Mouse (Mus musculus) liver, embryonic 13.5 days (tissue): ENCODE data around the gene Cracr2b. TPM values are rescaled to one million over a fixed set of nuclear protein-coding genes. Genes with fewer than 3 reads are reported as not detected.

Experiments
- ATAC-seq: fragments of 200-750 bp; cut with Nextera tagmentation; 2 replicates; pipeline ENCODE4 v1.8.0; 2017; ENCODE audit warnings: low read depth, mild to moderate bottlenecking, moderate number of reproducible peaks, moderate library complexity
- DNase-seq: peaks from one replicate; pipeline ENCODE4 v3.0.0; 2022
- H3K27ac ChIP-seq: fragments of 300-500 bp; sonication (generic); 2 replicates; pipeline ENCODE4 v1.5.1; 2015; ENCODE audit warnings: moderate library complexity, mild to moderate bottlenecking, inconsistent platforms
- H3K27me3 ChIP-seq: fragments of 300-500 bp; sonication (generic); 2 replicates; pipeline ENCODE4 v1.6.1; 2015; ENCODE audit warnings: mild to moderate bottlenecking, inconsistent platforms
- H3K36me3 ChIP-seq: fragments of 300-500 bp; sonication (generic); 2 replicates; pipeline ENCODE4 v1.6.1; 2015; ENCODE audit warnings: mild to moderate bottlenecking, inconsistent platforms
- H3K4me1 ChIP-seq: fragments of 300-500 bp; sonication (generic); replicated peaks from 2 replicates; pipeline ENCODE4 v1.6.1; 2015; ENCODE audit warnings: inconsistent platforms
- H3K4me2 ChIP-seq: fragments of 300-500 bp; sonication (generic); 2 replicates; pipeline ENCODE4 v1.6.1; 2015; ENCODE audit warnings: inconsistent platforms, mild to moderate bottlenecking, moderate library complexity
- H3K4me3 ChIP-seq: fragments of 300-500 bp; sonication (generic); replicated peaks from 2 replicates; pipeline ENCODE4 v1.5.1; 2015; ENCODE audit warnings: mild to moderate bottlenecking, inconsistent platforms
- H3K9ac ChIP-seq: fragments of 300-500 bp; sonication (generic); 2 replicates; pipeline ENCODE4 v1.6.1; 2015; ENCODE audit warnings: mild to moderate bottlenecking, inconsistent platforms
- H3K9me3 ChIP-seq: fragments of 300-500 bp; sonication (generic); replicated peaks from 2 replicates; pipeline ENCODE4 v1.6.1; 2016; ENCODE audit warnings: inconsistent platforms
- whole genome bisulfite sequencing: fragments of 180-500 bp; shearing (Covaris S2); methylation state at CpG from one replicate; pipeline ENCODE4 v1.1.7; 2015; ENCODE audit not compliant: insufficient replicate concordance; 5-methylcytosine and 5-hydroxymethylcytosine counted together
- polyA plus RNA-seq: library from polyadenylated mRNA; unstranded; fragments of >200 nt; fragmentation: Nextera tagmentation; extraction: Ambion mirVana; gene quantifications from 2 replicates; pipeline ENCODE4 v1.2.1, GENCODE M21; 2015

The Cracr2b gene
- polyA plus RNA-seq, 1 experiment from 2014 or later = 4.0 TPM

DNA sequence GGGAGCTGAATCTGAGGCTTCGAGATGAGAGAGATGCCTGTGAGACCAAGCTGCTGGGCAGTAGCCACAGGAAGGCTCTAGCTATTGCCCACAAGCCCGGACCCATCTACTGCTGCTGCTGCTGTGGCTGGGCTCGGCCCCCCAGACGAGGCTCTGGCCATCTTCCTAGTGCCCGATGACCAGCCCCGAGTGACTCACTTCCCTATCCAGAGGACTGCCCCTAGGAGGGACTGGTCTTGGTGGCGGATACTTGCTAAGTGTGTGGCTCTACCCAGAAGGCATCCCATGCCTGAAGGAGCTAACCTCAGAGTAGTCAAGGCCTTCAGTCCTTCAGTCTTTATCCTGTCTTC lies 5.1 kb downstream of the Cracr2b start:
- Histone ChIP-seq H3K27ac (no peak overlapping the region), H3K36me3 (peaks cover 20% of the 10 kb centered on the region), H3K9me3 (no peaks in the 10 kb centered on the region), H3K4me3 (no peak overlapping the region), H3K4me1 (peaks cover 65% of the 10 kb centered on the region), H3K27me3 (peaks cover 58% of the 10 kb centered on the region), H3K4me2 (no peak overlapping the region), H3K9ac (no peak overlapping the region)
- DNase-seq (no peak), ATAC-seq (no peak)
- WGBS = 52% methylated on average over 7 of the region's 7 CpGs

GRCm38 (mm10) chr7:141466607-141467148 lies 5.8 kb downstream of the Cracr2b start:
- peaks cover 52% of the 10 kb centered on the region for H3K27me3 ChIP-seq
- peak overlapping the region; percentile 85 for H3K27ac ChIP-seq
- peak overlapping the region; percentile 81 for H3K4me3 ChIP-seq
- H3K4me2 ChIP-seq = peak overlapping the region; percentile 94
- no peak for ATAC-seq
- H3K9me3 ChIP-seq = no peaks in the 10 kb centered on the region
- H3K9ac ChIP-seq = peak overlapping the region; percentile 83
- peaks cover 26% of the 10 kb centered on the region for H3K36me3 ChIP-seq
- no peak for DNase-seq
- WGBS = 56% methylated on average over 10 of the region's 10 CpGs
- peaks cover 62% of the 10 kb centered on the region for H3K4me1 ChIP-seq

DNA sequence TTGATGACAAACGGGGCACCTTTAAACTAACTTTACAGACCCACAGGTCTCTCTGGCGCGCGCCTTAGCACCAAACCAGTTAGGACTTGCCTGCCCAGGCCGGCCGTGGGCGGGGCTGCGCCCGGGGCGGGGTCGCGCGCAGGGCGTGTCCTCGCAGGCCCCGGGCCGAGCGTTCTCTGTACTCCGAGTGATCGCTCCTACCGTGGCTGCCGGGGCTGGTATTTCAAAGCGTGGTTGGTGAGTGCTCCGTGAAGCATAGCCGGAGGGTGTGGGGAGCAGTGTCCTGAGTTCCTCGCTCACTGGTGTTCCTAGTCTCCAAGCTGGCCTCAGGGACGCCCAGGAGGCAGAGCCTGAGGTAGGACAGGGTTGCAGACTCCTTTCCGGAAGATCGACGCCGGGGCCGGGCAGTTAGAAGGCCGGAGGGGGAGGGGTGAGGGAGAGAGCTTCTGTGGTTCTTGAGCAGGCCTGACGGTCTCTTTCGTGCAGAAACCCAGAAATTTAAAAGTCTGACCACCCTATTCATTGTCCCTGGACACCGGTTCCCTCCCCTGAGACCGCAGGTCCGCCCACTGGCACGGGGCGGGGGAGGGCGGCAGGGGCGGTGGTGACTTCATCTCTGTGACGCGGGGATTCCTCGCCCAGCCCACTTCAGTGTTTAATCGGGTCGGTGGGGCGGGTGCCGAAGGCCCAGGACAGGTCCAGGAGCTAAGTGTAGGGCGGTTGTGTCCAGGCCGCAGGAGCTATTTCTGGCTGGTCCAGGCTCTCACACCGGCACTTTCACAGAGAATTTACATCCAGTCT lies 6.5 kb downstream of the Cracr2b start, which contains the start of gene Cd151:
Gene Cd151, plus strand, starts transcription at position 163 of the 801 bp plus-strand sequence.
- ATAC-seq = peak; percentile 86
- Histone ChIP-seq H3K27me3 (peaks cover 44% of the 10 kb centered on the region), H3K27ac (peak within 1 kb of the TSS; percentile 85), H3K4me3 (peak within 1 kb of the TSS; percentile 81), H3K36me3 (peaks cover 32% of the 10 kb centered on the region), H3K4me2 (peak within 1 kb of the TSS; percentile 94), H3K4me1 (peaks cover 62% of the 10 kb centered on the region), H3K9ac (peak within 1 kb of the TSS; percentile 83), H3K9me3 (no peaks in the 10 kb centered on the region)
- WGBS = under 1% methylated on average over 52 of the region's 52 CpGs
- DNase-seq = peak; percentile 91

GRCm38 (mm10) chr7:141468164-141468521 lies 7.2 kb downstream of the Cracr2b start:
- Histone ChIP-seq H3K27ac (peak overlapping the region; percentile 85), H3K9ac (peak overlapping the region; percentile 83), H3K36me3 (peaks cover 37% of the 10 kb centered on the region), H3K4me3 (peak overlapping the region; percentile 81), H3K9me3 (no peaks in the 10 kb centered on the region), H3K4me1 (peaks cover 67% of the 10 kb centered on the region), H3K27me3 (peaks cover 37% of the 10 kb centered on the region), H3K4me2 (peak overlapping the region; percentile 94)
- DNase-seq (no peak), ATAC-seq (no peak)
- WGBS = 23% methylated on average over 5 of the region's 5 CpGs

- H3K9me3 ChIP-seq = no peaks in the 10 kb centered on the region
- H3K4me3 ChIP-seq = peak overlapping the region; percentile 81
- WGBS = 5% methylated on average over 8 of the region's 8 CpGs
- peak overlapping the region; percentile 83 for H3K9ac ChIP-seq
- peak overlapping the region; percentile 94 for H3K4me2 ChIP-seq
- H3K4me1 ChIP-seq = peaks cover 72% of the 10 kb centered on the region
- peak; percentile 68 for ATAC-seq
- H3K27ac ChIP-seq = peak overlapping the region; percentile 85
- peak; percentile 71 for DNase-seq
- peaks cover 32% of the 10 kb centered on the region for H3K27me3 ChIP-seq
- peaks cover 37% of the 10 kb centered on the region for H3K36me3 ChIP-seq
These were observed 7.8 kb downstream of the Cracr2b start for GRCm38 (mm10) chr7:141468522-141469211.

- H3K27ac ChIP-seq = peak overlapping the region; percentile 85
These were observed 8.5 kb downstream of the Cracr2b start for GRCm38 (mm10) chr7:141469352-141469751.

DNA sequence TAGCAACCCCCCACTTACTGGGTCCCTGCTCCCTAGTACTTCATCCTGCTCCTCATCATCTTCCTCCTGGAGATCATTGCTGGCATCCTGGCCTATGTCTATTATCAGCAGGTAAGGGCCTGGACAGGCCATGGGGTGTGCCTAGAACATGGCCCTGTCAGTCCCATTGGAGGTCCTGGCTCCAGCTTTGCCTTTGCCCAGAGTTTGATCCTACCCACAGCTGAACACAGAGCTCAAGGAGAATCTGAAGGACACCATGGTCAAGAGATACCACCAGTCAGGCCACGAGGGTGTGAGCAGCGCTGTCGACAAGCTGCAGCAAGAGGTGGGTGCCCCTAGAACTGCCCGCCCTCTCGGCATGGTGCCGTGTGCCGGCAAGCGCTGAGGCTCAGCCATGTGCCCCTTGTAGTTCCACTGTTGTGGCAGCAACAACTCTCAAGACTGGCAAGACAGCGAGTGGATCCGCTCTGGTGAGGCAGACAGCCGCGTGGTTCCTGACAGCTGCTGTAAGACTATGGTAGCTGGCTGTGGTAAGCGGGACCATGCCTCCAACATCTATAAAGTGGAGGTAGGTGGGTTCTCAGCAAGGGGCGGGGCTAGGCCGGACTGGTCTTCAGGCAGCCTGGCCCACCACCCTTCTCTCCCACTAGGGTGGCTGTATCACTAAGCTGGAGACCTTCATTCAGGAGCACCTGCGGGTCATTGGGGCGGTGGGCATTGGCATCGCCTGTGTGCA lies 9.2 kb downstream of the Cracr2b start:
- Histone ChIP-seq H3K4me1 (peaks cover 74% of the 10 kb centered on the region), H3K27me3 (peaks cover 18% of the 10 kb centered on the region), H3K36me3 (peaks cover 37% of the 10 kb centered on the region), H3K27ac (peak overlapping the region; percentile 85), H3K4me3 (no peak overlapping the region), H3K9ac (0 out of 2 replicates have a peak overlapping the region, but pooled peaks have one; percentile 83), H3K9me3 (no peaks in the 10 kb centered on the region), H3K4me2 (peak overlapping the region; percentile 94; the same call in 1 of the 2 replicates)
- no peak for DNase-seq
- no peak for ATAC-seq
- 90% methylated on average over 18 of the region's 18 CpGs for WGBS

More at GRCm38 (mm10) chr7:141469352-141469751, 8.5 kb downstream of the Cracr2b start:
- H3K27me3 ChIP-seq = peaks cover 25% of the 10 kb centered on the region
- WGBS = 72% methylated on average over 6 of the region's 6 CpGs
- no peak for DNase-seq
- H3K4me2 ChIP-seq = peak overlapping the region; percentile 94
- no peaks in the 10 kb centered on the region for H3K9me3 ChIP-seq
- H3K4me3 ChIP-seq = peak overlapping the region; percentile 81
- H3K36me3 ChIP-seq = peaks cover 37% of the 10 kb centered on the region
- ATAC-seq = no peak
- peak overlapping the region; percentile 83 for H3K9ac ChIP-seq
- H3K4me1 ChIP-seq = peaks cover 77% of the 10 kb centered on the region

DNA sequence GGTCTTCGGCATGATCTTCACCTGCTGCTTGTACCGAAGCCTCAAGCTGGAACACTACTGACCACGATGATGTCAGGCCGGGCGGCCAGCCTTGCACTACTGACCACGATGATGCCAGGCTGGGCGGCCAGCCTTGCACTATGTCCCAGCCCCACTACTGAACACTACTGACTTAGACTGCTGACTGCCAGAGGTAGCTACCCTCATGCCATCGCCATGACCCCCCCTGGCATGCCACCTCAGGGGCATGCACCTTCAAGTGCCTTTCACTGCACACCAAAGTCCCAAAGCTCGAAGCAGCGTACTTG lies 9.7 kb downstream of the Cracr2b start:
- Histone ChIP-seq H3K36me3 (peaks cover 37% of the 10 kb centered on the region), H3K9ac (no peak overlapping the region), H3K9me3 (no peaks in the 10 kb centered on the region), H3K27ac (no peak overlapping the region), H3K4me2 (no peak overlapping the region), H3K27me3 (peaks cover 13% of the 10 kb centered on the region), H3K4me1 (peaks cover 71% of the 10 kb centered on the region), H3K4me3 (no peak overlapping the region)
- DNase-seq (no peak), ATAC-seq (no peak)
- WGBS = 90% methylated on average over 10 of the region's 10 CpGs

DNA sequence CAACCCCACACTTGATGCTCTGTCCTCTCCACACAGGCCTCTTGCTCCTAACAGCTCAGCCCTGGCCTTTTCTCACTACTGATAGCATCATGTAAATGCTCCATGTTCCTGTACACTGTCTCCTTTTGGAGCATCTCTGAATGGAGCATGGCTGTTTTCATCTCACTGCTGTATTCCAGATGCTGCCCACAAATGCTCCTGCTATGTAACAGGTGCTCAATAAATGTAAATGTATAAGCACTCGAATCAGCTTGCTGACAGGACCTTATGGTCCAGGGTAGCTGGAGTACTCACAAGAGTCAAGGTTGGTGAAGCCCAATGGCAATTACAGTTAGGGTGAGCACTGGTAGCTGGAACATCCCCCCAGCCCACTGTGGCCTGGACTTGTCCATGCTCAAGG lies 10.3 kb downstream of the Cracr2b start:
- Histone ChIP-seq H3K9ac (0 out of 2 replicates have a peak overlapping the region, but pooled peaks have one; percentile 9), H3K36me3 (peaks cover 37% of the 10 kb centered on the region), H3K27ac (no peak overlapping the region; the same call in 1 of the 2 replicates), H3K9me3 (no peaks in the 10 kb centered on the region), H3K4me1 (peaks cover 72% of the 10 kb centered on the region), H3K27me3 (peaks cover 6% of the 10 kb centered on the region), H3K4me2 (no peak overlapping the region), H3K4me3 (no peak overlapping the region)
- DNase-seq (no peak), ATAC-seq (no peak)
- 83% methylated on average over 1 of the region's 1 CpGs for WGBS

- H3K9me3 ChIP-seq = no peaks in the 10 kb centered on the region
- peaks cover 37% of the 10 kb centered on the region for H3K36me3 ChIP-seq
- no peak overlapping the region for H3K4me3 ChIP-seq
- DNase-seq (no peak), ATAC-seq (no peak)
- H3K27me3 ChIP-seq = no peaks in the 10 kb centered on the region
- H3K27ac ChIP-seq = no peak overlapping the region
- no peak overlapping the region; the same call in 1 of the 2 replicates for H3K4me2 ChIP-seq
- WGBS = 69% methylated on average over 6 of the region's 6 CpGs
- peaks cover 73% of the 10 kb centered on the region for H3K4me1 ChIP-seq
- no peak overlapping the region for H3K9ac ChIP-seq
These were observed 11.3 kb downstream of the Cracr2b start for GRCm38 (mm10) chr7:141472226-141472625.

- Histone ChIP-seq H3K4me1 (peaks cover 74% of the 10 kb centered on the region), H3K4me3 (no peak overlapping the region)
These were observed 11.9 kb downstream of the Cracr2b start for GRCm38 (mm10) chr7:141472763-141473162.

More at GRCm38 (mm10) chr7:141472763-141473162, 11.9 kb downstream of the Cracr2b start:
- no peak overlapping the region; the same call in 1 of the 2 replicates for H3K4me2 ChIP-seq
- peaks cover 37% of the 10 kb centered on the region for H3K36me3 ChIP-seq
- H3K27ac ChIP-seq = no peak overlapping the region
- H3K9me3 ChIP-seq = no peaks in the 10 kb centered on the region
- 76% methylated on average over 6 of the region's 6 CpGs for WGBS
- 0 out of 2 replicates have a peak overlapping the region, but pooled peaks have one; percentile 9 for H3K9ac ChIP-seq
- no peaks in the 10 kb centered on the region for H3K27me3 ChIP-seq
- ATAC-seq (no peak), DNase-seq (no peak)
